Mouse (Mus musculus) gastrocnemius, adult 8-10 months (tissue): ENCODE measurements around the gene Ubr4. TPM values are rescaled to one million over a fixed set of nuclear protein-coding genes. Genes with fewer than 3 reads are reported as not detected.

ENCODE experiments used
- DNase-seq, 2 experiments: peaks; one replicate each; pipeline ENCODE4 v3.0.0; 2022; ENCODE audit warnings: low spot score in 2 of 2
- total RNA-seq, 4 experiments: library from RNA; stranded (reverse); gene quantifications; 2 replicates each; pipeline ENCODE4 v1.2.4; 2022

Gene Ubr4
- total RNA-seq, 4 experiments from 2014 or later = 118 to 178 (median 133) TPM

GRCm38 (mm10) chr4:139430891-139431290 is 78.5 kb downstream of the Ubr4 start:
- no peak for DNase-seq

DNA sequence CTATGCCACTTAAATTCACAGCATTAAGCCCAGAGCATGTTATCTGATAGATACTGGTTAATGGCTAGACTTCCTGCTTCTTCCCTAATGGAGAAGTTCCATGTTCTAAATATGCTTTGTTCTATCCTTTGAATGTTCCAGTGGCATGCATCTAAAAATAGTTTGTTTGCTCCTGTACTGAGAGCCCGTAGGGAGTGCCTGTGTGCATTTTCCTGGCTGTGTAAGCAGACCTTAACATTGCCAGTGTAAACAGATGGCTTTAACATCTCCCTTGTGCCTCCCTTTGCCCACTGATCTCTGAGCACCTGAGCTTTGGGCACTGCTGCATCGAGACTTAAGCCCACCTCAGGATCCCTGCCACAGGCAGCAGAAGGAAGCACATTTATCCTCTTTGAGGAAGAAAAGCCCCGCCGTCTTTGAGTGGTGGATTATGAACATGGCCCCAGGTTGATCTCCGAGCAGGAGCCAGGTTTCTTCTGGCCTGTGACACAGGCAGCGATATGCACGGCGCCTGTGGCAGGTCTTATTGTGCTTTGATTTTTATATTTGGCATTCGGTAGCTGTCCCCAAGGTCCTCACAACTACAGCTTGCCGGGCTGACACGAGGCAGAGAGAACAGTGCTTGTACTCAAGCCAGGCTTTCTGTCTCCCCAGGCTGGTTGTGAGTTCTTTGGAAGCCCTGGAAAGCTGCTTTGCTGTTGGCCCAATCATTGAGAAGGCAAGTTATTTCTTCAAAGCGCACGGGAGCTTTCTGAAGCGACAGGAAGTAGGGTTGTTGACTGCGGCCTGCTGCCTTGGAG is 80.8 kb downstream of the Ubr4 start:
- DNase-seq = no peak

DNA sequence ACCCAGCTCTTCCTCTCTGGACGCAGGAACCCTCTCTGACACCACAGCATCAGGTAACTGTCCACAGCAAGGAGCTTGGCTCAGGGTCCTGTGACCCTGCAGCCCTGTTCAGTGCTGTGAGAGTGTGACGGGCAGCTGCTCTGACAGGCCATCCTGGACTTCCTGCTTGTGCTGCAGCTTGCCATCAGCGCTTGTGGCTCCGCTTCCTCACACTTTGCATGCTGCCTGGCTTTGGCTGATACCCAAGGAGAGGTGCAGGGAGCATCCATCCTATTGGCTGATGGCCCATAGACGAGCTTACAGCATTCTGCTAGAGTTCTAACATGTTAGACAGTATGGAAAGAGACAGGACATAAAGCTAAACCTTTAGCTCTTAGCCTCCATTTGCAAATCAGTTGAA is 88.8 kb downstream of the Ubr4 start:
- no peak for DNase-seq

GRCm38 (mm10) chr4:139441806-139442205 is 89.4 kb downstream of the Ubr4 start:
- DNase-seq = no peak

GRCm38 (mm10) chr4:139442391-139443355 is 90.3 kb downstream of the Ubr4 start:
- DNase-seq = no peak

- no peak for DNase-seq
These were observed 91.9 kb downstream of the Ubr4 start for GRCm38 (mm10) chr4:139444315-139444714.

DNA sequence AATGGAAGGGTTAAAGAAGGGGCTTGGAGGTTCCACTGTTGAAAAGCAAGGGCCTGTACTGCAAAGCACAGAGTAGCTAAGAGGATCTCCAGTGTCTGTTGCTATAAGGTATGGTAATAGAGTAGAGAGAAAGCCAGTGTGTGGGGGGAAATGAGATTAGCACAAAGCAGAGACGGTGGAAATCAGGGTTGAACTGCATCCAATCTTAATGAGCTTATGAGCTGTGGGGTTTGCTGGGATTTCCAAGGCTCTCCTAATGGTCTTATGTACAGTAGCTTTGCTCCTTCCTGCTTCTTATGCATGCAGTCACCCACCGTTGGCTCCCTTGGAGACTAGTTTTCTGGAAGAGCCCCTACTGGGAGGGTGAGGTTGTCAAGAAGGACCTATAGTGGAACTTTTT is 93.8 kb downstream of the Ubr4 start:
- DNase-seq = no peak

DNA sequence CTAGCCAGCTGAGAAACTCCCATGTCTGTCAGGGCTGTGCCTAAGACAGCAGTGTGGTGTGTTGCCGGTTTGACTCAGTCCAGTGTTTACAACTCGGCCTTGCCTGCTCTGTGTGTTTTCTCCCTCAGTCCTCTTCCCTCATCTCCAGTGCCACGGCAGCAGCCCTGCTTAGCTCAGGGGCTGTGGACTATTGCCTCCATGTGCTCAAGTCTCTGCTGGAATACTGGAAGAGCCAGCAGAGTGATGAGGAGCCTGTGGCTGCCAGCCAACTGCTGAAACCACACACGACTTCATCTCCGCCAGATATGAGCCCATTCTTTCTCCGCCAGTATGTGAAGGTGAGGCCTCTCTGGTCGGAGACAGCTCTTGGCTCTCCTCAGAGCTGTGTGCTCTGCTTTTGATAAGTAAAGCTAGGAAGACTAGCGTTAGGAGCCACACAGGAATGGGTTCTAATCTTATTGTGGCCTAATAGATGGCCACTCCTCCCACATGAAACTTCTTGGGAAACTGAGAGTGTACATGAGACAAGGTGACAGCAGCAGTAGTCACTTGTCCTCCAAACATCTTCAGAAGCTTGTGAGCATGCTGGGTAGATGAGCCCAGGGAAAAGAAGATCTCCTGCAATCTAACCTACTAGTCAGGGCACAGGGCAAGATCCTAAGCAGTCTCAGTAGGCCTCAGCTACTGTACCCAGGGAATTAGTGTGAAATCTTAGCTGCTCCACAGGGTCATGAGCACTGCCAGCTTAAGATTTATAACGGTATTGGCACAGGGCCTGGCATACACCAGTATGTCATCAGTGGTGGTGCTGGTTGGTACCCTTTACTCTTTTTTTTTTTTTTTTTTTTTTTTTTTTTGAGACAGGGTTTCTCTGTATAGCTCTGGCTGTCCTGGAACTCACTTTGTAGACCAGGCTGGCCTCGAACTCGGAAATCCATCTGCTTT is 94.6 kb downstream of the Ubr4 start:
- DNase-seq = no peak

DNA sequence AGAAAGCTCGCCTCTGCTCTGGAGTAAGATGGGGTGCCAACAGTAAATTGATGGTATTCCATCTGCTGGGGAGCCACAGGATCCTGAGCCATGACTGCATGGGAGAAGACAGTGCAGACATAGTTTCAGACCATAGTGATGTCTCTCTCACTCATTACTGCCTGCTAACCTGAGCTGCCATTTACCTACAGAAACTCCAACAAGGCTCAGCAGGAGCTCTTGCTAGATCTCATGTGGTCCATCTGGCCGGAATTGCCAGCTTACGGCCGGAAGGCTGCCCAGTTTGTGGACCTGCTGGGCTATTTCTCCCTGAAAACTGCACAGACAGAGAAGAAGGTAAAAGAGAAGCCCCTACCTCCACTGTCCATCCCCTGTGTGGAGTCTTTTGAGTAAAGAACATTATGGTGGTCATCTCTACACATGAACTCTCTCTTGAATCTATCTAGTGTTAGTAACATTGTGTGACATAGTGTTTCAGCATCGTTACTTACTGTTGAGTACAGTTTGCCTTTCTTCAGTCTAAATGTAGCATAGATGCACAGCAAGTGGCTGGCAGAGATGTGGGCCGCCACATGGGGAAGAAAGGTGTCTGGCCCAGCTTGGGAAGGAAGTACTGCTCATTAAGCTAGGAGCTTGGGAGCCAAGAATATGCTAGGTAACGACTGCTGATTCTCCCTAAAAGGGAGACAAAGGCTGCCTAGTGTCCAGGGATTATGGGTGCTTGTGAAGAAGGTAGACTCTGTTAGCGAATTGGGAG is 100.7 kb downstream of the Ubr4 start:
- no peak for DNase-seq

DNA sequence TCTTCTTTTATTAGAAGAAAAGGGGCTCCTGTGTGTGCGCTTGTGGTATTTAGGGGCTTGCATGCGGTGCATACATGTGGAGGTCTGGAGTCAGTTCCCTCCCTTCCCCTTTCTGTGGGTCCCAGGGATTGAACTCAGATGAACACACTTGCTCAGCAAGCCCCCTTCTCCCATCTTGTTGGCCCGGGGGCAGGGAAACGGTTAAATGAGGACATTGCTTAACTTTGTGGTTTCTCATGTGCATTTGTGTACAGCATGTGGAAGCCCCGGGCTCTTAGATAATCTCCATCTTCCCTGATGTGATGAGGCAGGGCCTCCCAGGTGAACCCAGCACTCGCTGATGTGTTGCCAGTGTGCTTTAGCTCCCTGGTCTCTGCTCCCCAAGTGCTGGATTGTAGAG is 101.9 kb downstream of the Ubr4 start:
- DNase-seq = no peak

DNA sequence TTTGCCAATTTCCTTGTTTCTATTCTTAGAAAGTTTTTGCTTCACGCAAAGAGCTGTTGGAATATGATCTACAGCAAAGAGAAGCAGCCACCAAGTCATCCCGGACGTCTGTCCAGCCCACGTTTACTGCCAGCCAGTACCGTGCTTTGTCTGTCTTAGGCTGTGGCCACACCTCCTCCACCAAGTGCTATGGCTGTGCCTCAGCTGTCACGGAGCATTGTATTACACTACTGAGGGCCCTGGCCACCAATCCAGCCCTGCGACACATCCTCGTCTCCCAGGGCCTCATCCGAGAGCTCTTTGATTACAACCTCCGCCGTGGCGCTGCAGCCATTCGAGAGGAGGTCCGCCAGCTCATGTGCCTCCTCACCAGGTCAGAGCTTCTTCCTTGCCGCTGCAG is 107.6 kb downstream of the Ubr4 start:
- peak; percentile 29 to 50 for DNase-seq

DNA sequence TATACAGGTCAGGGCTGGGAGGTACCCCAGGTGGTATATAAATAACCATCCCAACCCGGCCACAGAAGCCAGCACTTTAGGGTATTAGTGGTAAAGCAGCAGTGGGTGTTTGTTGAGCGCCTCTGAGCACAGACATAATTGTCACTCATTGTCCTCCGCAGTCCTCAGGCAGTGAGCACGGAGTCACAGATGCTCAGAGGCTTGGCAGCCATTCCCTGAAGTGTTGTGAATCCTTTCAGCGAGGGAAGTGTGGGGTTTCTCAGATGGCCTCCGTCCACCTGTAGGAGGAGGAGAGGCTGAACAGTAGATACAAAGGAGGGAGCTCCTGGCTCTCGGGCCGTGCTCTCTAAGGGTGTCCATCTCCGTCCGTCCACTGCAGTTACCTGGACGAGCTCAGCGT is 111.8 kb downstream of the Ubr4 start:
- no peak for DNase-seq

DNA sequence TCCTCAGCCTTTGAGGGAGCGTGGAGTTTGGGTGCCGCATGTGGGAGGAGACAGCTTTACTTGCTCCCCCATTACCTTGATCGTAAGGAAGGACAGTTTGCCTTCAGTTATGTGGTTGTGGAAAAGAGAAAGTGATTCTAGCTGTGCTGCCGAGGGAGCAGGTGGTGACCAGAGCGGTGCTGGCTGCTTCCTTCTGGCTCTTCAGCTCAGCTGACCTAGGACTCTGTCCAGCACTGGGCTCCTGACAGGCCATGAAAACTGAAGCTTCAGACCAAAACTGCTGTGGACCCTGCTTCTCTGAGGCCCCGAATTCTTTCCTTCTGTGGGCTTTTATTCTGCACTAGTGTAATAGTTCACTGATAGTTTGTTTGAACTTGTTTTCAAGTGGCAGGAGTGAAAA is 114.1 kb downstream of the Ubr4 start:
- no peak for DNase-seq

DNA sequence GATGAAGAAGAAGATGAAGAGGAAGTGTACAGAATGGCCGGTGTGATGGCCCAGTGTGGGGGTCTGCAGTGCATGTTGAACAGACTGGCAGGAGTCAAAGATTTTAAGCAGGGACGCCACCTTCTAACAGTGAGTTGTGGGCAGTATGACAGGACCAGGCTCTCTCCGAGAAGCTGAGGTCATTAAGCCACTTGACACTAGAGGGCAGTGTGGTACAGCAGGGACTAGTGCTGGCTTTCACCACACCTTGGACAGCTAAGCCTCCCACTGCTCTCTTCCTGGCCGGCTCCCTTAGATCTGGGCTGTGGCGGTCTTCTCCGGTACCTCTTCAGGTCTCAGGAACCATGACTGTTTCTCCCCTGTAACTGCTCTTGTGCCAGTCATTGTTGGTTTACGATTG is 117.8 kb downstream of the Ubr4 start:
- DNase-seq = peak; percentile 67 to 73

DNA sequence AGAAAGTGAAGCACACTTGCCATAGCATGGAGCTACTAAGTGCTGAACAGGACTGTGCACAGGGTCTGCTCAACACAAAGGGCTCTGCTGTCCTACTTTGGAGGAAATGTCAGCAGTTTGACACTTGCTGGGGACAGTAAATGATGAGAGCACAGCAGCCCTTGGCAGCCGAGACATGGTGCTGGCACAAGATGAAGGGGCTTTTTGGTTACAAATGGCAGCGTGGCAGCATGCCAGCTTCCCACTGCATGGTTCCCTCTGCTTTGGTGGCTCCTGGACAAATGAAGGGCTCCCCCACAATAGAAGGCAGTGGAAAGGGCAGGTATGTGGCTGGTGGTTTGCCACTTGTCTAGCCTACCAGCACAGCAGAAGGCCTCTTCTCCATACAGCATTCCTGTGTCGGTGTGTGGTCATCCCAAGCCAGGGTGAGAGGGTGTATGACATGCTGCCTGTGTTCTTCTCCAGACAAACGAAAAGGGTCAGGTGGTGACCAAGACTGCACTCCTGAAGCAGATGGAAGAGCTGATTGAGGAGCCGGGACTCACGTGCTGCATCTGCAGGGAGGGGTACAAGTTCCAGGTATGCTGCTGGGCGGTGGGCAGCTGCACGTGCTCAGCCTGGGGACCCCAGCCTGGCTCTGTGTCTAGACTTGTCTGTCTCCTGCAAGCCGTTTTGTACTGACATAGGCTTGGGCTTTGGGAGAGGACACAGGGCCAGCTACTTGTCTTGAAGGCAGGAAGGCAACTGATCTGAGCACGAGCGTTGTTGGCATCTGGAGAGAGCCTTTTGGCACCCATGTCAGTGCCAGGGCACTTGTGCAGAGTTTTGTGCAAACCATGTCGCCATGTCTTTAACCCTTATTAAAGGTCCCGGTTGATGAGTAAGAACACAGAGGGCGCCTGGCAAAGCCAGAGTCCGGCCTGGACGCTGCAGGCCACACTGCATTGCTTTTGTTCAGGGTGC is 124.5 kb downstream of the Ubr4 start:
- DNase-seq = no peak

GRCm38 (mm10) chr4:139477983-139478382 is 125.6 kb downstream of the Ubr4 start:
- DNase-seq = no peak

DNA sequence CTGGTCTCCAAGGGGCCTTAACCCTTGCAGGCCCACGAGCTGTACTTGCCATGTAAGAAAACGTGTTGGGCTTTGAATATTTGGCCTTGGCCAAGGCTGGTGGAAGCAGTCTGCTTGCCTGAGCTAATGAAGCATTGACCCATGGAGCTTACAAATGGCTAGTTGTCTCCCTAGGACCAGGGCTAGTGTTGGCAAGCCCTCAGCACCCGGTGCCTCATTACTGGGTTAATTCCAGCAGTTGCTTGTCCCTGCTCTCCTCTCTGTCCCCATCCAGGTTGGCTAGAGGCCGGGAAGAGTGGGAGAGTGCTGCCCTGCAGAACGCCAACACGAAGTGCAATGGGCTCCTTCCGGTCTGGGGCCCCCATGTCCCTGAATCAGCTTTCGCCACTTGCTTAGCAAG is 126.8 kb downstream of the Ubr4 start:
- no peak for DNase-seq

GRCm38 (mm10) chr4:139481400-139481799 is 129.0 kb downstream of the Ubr4 start:
- DNase-seq = no peak

- no peak for DNase-seq
These were observed 131.2 kb downstream of the Ubr4 start for GRCm38 (mm10) chr4:139483461-139484105.
